Mouse (Mus musculus) gastrocnemius, postnatal 10 days (tissue): ENCODE measurements at regions not wholly inside any gene's neighbourhood (a gene's known extent, or its start where the extent isn't known, plus 50 kb on each side); places are given as distances from the start of the nearest gene placed in this dataset.

ENCODE experiments used
- DNase-seq: peaks from one replicate; pipeline ENCODE4 v3.0.0; 2021; ENCODE audit warnings: mixed read lengths

- peak; percentile 3 for DNase-seq
These were observed 205.3 kb upstream of the Dock11 start for GRCm38 (mm10) chrX:35683332-35683731.
